Mouse (Mus musculus) midbrain, embryonic 15.5 days (tissue): ENCODE measurements around the gene Lman2l. TPM values are rescaled to one million over a fixed set of nuclear protein-coding genes. Genes with fewer than 3 reads are reported as not detected.

ENCODE experiments used
- ATAC-seq: fragments of 200-750 bp; cut with Nextera tagmentation; replicated peaks from 2 replicates; pipeline ENCODE4 v1.8.0; 2017; ENCODE audit warnings: moderate TSS enrichment
- H3K27ac ChIP-seq: fragments of 300-500 bp; sonication (generic); 2 replicates; pipeline ENCODE4 v1.5.1; 2015; ENCODE audit warnings: mild to moderate bottlenecking, inconsistent platforms
- H3K27me3 ChIP-seq: fragments of 300-500 bp; sonication (generic); replicated peaks from 2 replicates; pipeline ENCODE4 v1.6.1; 2015; ENCODE audit warnings: inconsistent platforms
- H3K36me3 ChIP-seq: fragments of 300-500 bp; sonication (generic); replicated peaks from 2 replicates; pipeline ENCODE4 v1.6.1; 2015; ENCODE audit warnings: inconsistent platforms
- H3K4me1 ChIP-seq: fragments of 300-500 bp; sonication (generic); 2 replicates; pipeline ENCODE4 v1.6.1; 2015; ENCODE audit warnings: inconsistent platforms
- H3K4me2 ChIP-seq: fragments of 300-500 bp; sonication (generic); 2 replicates; pipeline ENCODE4 v1.6.1; 2015; ENCODE audit warnings: inconsistent platforms, mild to moderate bottlenecking, moderate library complexity
- H3K4me3 ChIP-seq: fragments of 300-500 bp; sonication (generic); 2 replicates; pipeline ENCODE4 v1.5.1; 2015; ENCODE audit warnings: mild to moderate bottlenecking, inconsistent platforms
- H3K9ac ChIP-seq: fragments of 300-500 bp; sonication (generic); 2 replicates; pipeline ENCODE4 v1.6.1; 2015; ENCODE audit warnings: mild to moderate bottlenecking, inconsistent platforms
- H3K9me3 ChIP-seq: fragments of 300-500 bp; sonication (generic); 2 replicates; pipeline ENCODE4 v1.6.1; 2016; ENCODE audit warnings: inconsistent platforms
- WGBS: fragments of 180-500 bp; shearing (Covaris S2); methylation state at CpG from one replicate; pipeline ENCODE4 v1.1.7; 2015; ENCODE audit warnings: mixed read lengths; 5-methylcytosine and 5-hydroxymethylcytosine counted together
- polyA plus RNA-seq: library from polyadenylated mRNA; unstranded; fragments of >200 nt; fragmentation: Nextera tagmentation; extraction: Ambion mirVana; gene quantifications from 2 replicates; pipeline ENCODE4 v1.2.1, GENCODE M21; 2015

Lman2l gene
- polyA plus RNA-seq, 1 experiment from 2014 or later, result 74.5 TPM

DNA sequence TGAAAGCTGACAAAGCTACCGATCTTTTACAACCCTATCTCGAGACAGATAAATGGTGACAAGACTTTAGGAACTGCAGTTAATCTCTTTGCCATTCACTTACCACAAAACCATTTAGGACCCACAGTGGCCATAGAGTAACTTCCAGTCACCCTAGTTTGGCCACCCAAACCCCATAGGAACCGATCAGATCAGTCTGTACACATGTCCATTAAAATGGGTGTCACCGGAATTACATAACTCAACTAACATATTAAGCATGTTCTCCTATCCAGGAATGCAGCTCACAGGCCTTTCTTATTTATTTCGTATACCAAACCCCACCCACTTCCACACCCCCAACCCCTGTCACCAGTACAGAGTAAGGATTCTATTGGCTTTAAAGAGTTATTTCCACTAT is 1.8 kb upstream of the Lman2l start:
- Histone ChIP-seq H3K4me1 (peaks cover 13% of the 10 kb centered on the region), H3K27me3 (no peaks in the 10 kb centered on the region), H3K36me3 (no peaks in the 10 kb centered on the region), H3K9me3 (no peaks in the 10 kb centered on the region), H3K27ac (no peak overlapping the region), H3K9ac (no peak overlapping the region), H3K4me2 (no peak overlapping the region), H3K4me3 (no peak overlapping the region)
- 90% methylated on average over 5 of the region's 5 CpGs for WGBS
- no peak for ATAC-seq

DNA sequence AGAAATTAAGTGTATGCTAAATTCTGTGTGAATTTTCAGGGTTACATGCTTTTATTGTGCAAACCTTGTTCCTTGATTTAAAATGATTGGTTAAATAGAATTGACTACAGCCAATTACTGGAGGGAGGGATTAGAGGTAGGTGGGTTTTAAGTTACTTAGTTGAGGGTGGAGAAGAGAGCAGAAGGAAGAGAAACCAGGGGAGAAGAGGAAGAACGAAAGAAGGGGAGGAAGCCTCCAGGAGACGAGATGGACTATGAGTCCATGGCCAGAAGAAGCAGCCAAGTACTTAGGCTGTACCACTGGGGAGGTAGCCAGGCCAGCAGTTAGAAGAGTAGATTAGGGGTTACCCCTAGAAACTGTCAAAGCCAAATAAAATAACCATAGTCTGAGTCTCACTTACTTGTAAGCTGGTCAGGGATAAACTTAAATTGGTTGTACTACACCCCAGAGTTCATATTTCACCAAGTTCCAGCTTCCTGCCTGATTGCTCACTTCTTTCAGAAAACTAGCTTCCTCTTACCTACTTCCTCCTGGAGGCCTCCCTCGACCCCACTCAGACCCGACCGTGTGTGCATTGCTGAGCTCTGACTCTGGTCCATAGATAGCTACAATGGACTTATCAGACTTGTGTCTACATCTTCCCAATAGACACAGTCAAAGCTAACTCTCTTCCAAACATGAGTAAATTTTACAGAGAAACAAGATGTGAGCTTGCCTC is 1.2 kb upstream of the Lman2l start:
- Histone ChIP-seq H3K4me2 (no peak overlapping the region), H3K36me3 (no peaks in the 10 kb centered on the region), H3K4me1 (peaks cover 13% of the 10 kb centered on the region), H3K9me3 (no peaks in the 10 kb centered on the region), H3K27me3 (no peaks in the 10 kb centered on the region), H3K4me3 (no peak overlapping the region), H3K9ac (no peak overlapping the region), H3K27ac (peak overlapping the region; percentile 76; the same call in 1 of the 2 replicates)
- ATAC-seq, result no peak
- 92% methylated on average over 5 of the region's 5 CpGs for WGBS

DNA sequence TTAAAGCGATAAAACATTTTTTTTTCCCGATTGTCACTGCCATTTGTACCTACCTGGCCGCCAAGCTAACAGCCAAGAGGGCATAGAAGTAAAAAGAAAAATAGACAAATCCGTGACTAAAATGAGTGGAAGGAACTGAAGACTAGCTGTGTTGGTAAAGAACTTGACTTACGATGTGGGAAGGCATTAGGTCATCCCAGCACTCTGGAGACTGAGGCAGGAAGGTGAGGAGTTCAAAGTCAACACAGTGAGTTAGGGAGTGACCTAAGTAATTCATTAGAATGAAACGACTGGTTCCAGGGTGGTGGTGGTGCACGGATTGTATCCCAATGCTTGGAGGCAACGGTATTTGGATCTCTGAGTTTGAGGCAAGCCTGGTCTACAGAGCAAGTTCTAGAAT is 437 bp upstream of the Lman2l start:
- H3K27me3 ChIP-seq, result no peaks in the 10 kb centered on the region
- peak; percentile 51 for ATAC-seq
- peaks cover 13% of the 10 kb centered on the region for H3K4me1 ChIP-seq
- no peaks in the 10 kb centered on the region for H3K36me3 ChIP-seq
- H3K27ac ChIP-seq, result peak overlapping the region; percentile 76
- peak overlapping the region; percentile 63 for H3K4me2 ChIP-seq
- H3K4me3 ChIP-seq, result peak overlapping the region; percentile 87
- no peak overlapping the region for H3K9ac ChIP-seq
- H3K9me3 ChIP-seq, result no peaks in the 10 kb centered on the region
- 42% methylated on average over 8 of the region's 8 CpGs for WGBS

DNA sequence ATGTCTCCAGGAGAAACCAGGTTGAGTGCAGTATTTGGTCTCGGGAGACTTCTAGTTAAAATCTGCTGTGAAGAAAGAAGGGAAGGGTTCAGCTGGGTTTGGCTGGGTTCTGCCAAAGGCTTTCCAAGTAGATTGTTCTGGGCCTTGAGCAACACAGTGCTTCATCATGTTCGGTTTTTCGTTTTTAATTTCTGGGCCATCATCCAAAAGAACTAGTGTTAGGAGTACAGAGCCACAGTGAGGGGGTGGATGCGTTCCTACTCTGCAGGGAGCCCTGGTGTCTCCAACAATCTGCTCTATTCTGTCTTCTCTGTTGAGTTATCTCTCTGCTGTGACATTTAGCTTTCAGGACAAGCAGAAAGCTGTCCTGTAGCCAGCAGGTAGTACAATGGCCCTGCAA is 4.0 kb downstream of the Lman2l start:
- Histone ChIP-seq H3K4me2 (no peak overlapping the region), H3K9ac (no peak overlapping the region), H3K9me3 (no peaks in the 10 kb centered on the region), H3K27me3 (no peaks in the 10 kb centered on the region), H3K27ac (no peak overlapping the region), H3K4me1 (peaks cover 13% of the 10 kb centered on the region), H3K36me3 (peaks cover 33% of the 10 kb centered on the region), H3K4me3 (no peak overlapping the region)
- 83% methylated on average over 4 of the region's 4 CpGs for WGBS
- ATAC-seq, result no peak

DNA sequence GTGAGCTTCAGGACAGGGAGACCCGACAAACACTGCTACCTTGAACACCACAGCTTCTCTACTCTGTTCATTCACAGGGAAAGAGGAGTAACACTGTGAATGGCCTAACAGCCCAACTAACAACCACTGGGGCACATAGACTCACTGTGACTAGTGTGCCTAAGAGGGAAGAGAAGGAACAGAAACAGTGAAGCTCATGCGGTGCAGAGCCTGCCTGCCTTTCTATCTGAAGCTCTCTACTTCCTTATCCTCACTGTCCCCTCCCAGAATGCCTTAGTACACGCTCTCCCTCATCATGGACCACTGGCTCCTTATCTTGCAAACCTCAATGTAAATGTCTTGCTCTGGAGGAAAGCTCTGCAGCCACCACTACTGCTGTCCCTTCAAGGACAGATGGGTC is 7.8 kb downstream of the Lman2l start:
- WGBS, result 98% methylated on average over 3 of the region's 3 CpGs
- H3K27ac ChIP-seq, result no peak overlapping the region
- H3K36me3 ChIP-seq, result peaks cover 52% of the 10 kb centered on the region
- no peaks in the 10 kb centered on the region for H3K9me3 ChIP-seq
- no peak for ATAC-seq
- H3K4me1 ChIP-seq, result no peaks in the 10 kb centered on the region
- no peak overlapping the region for H3K4me3 ChIP-seq
- H3K9ac ChIP-seq, result no peak overlapping the region
- H3K4me2 ChIP-seq, result no peak overlapping the region
- H3K27me3 ChIP-seq, result no peaks in the 10 kb centered on the region

DNA sequence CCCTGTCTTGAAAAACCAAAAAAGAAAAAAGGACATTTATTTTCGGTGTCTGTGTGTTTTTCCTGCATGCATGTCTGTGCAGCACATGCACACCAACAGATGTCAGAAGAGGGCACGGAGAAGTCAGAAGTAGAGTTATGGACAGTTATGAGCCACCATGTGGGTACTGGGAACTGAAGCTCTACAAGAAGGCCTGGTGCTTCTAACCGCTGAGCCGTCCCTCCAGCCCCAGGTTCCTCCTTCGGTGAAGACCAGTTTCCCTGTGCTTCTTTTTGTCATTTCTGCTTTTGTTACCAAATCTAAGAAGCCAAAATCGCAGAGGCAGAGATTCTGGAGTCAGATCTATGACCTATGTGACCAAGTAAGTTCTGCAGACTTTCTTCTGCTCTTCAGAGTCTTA is 8.6 kb downstream of the Lman2l start:
- no peak for ATAC-seq
- no peak overlapping the region for H3K27ac ChIP-seq
- no peaks in the 10 kb centered on the region for H3K9me3 ChIP-seq
- no peak overlapping the region for H3K4me3 ChIP-seq
- H3K4me1 ChIP-seq, result no peaks in the 10 kb centered on the region
- H3K36me3 ChIP-seq, result peaks cover 59% of the 10 kb centered on the region
- WGBS, result 96% methylated on average over 6 of the region's 6 CpGs
- no peaks in the 10 kb centered on the region for H3K27me3 ChIP-seq
- H3K4me2 ChIP-seq, result no peak overlapping the region
- no peak overlapping the region for H3K9ac ChIP-seq

GRCm38 (mm10) chr1:36435071-36435470 is 10.0 kb downstream of the Lman2l start:
- Histone ChIP-seq H3K9me3 (no peaks in the 10 kb centered on the region), H3K4me3 (no peak overlapping the region), H3K4me1 (no peaks in the 10 kb centered on the region), H3K4me2 (no peak overlapping the region), H3K9ac (no peak overlapping the region), H3K27me3 (no peaks in the 10 kb centered on the region), H3K36me3 (peaks cover 60% of the 10 kb centered on the region), H3K27ac (no peak overlapping the region)
- ATAC-seq, result no peak
- WGBS, result 87% methylated on average over 4 of the region's 4 CpGs

GRCm38 (mm10) chr1:36433616-36434015 is 11.5 kb downstream of the Lman2l start:
- ATAC-seq, result no peak
- Histone ChIP-seq H3K4me1 (no peaks in the 10 kb centered on the region), H3K4me2 (no peak overlapping the region), H3K27ac (no peak overlapping the region), H3K4me3 (no peak overlapping the region), H3K36me3 (peaks cover 49% of the 10 kb centered on the region), H3K9me3 (no peaks in the 10 kb centered on the region), H3K27me3 (no peaks in the 10 kb centered on the region), H3K9ac (no peak overlapping the region)
- 94% methylated on average over 3 of the region's 3 CpGs for WGBS

DNA sequence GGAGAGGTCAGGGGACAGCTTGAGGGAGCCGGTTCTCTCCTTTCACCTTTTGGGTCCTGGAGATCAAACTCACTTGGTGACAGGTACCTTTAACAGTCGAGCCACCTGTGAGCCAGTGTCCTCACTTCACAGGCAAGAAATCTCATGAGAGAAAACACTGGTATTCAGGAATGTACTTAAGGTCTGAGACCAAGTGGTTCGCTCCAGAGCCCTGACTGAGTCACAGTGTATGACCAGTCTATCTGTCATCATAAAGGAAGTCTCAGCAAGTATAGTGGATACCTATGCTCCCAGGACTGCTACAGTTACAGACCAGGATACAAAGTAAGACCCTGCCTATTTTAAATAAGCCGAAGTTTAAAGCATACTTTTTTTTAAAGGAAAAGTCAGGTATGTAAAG is 12.1 kb downstream of the Lman2l start:
- H3K36me3 ChIP-seq, result peaks cover 49% of the 10 kb centered on the region
- no peak overlapping the region for H3K9ac ChIP-seq
- ATAC-seq, result no peak
- no peak overlapping the region for H3K4me3 ChIP-seq
- no peaks in the 10 kb centered on the region for H3K27me3 ChIP-seq
- H3K9me3 ChIP-seq, result no peaks in the 10 kb centered on the region
- H3K4me1 ChIP-seq, result no peaks in the 10 kb centered on the region
- 91% methylated on average over 4 of the region's 4 CpGs for WGBS
- H3K27ac ChIP-seq, result no peak overlapping the region
- H3K4me2 ChIP-seq, result no peak overlapping the region

DNA sequence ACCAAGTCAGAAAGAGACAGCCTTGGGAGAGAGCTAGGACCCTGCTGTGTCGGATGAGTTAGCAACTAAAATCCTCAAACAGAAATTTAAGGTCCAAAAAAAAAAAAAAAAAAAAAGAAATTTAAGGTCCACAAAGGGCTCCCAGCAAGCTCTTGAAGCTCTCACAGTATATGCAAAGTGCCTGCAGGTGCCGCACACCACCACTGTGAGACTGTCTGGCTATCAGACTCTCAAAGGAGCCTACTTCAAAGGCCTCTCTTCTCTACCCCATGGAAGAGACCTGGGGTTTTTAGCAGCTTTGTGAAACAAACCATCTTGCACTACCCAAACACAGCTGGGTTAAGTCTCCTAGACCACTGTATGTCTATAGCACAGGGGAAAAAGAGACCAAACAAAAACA is 15.6 kb downstream of the Lman2l start:
- no peaks in the 10 kb centered on the region for H3K4me1 ChIP-seq
- 93% methylated on average over 2 of the region's 2 CpGs for WGBS
- H3K4me2 ChIP-seq, result no peak overlapping the region
- H3K9ac ChIP-seq, result no peak overlapping the region
- H3K27me3 ChIP-seq, result no peaks in the 10 kb centered on the region
- H3K4me3 ChIP-seq, result no peak overlapping the region
- H3K36me3 ChIP-seq, result peaks cover 56% of the 10 kb centered on the region
- H3K27ac ChIP-seq, result no peak overlapping the region
- no peaks in the 10 kb centered on the region for H3K9me3 ChIP-seq
- no peak for ATAC-seq

DNA sequence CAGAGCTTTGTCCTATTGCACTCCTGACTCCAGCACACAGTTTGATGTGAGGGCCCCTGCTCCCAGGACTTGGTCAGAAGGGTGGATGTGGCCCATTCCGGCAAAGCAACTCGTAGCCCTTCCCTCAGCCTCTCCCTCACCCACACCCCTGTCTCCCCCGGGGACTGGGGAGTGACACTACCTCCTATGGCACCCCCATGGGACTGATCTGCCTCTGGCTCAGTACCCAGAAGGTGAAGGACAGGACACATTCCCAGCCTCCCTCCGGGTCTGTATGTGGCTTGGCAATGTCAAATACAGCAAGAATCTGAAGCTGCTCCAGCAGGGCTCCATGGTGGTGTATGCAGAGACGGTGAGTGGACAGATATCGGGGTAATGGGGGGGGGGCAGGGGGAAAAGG is 40.5 kb downstream of the Lman2l start:
- Histone ChIP-seq H3K4me1 (peaks cover 18% of the 10 kb centered on the region), H3K4me3 (no peak overlapping the region), H3K27ac (no peak overlapping the region), H3K4me2 (no peak overlapping the region), H3K9me3 (no peaks in the 10 kb centered on the region), H3K27me3 (no peaks in the 10 kb centered on the region), H3K9ac (no peak overlapping the region), H3K36me3 (no peaks in the 10 kb centered on the region)
- no peak for ATAC-seq
- WGBS, result 85% methylated on average over 6 of the region's 6 CpGs

DNA sequence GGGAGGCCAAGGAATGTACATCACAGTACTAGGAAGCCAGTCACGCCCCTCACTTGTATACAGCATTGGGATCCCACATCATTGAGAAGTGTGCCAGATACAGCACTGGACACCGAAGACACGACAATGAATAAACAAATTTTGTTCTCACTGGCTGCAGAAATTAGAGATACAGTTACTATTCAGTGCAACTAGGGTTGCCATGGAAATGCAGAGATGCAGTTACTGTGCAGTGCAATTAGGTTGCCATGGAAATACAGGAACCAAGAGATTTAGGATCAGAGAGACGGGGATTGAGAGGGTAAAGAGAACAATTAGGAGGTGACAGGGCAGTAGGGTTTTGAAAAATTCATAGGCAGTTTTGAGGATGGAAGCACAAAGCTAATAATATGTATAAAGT is 43.6 kb downstream of the Lman2l start:
- ATAC-seq, result peak; percentile 92
- H3K4me3 ChIP-seq, result no peak overlapping the region
- H3K27me3 ChIP-seq, result no peaks in the 10 kb centered on the region
- no peaks in the 10 kb centered on the region for H3K36me3 ChIP-seq
- peak overlapping the region; percentile 3; the same call in 1 of the 2 replicates for H3K4me2 ChIP-seq
- no peak overlapping the region for H3K9ac ChIP-seq
- no peaks in the 10 kb centered on the region for H3K9me3 ChIP-seq
- peaks cover 18% of the 10 kb centered on the region for H3K4me1 ChIP-seq
- 33% methylated on average over 4 of the region's 4 CpGs for WGBS
- H3K27ac ChIP-seq, result peak overlapping the region; percentile 75

DNA sequence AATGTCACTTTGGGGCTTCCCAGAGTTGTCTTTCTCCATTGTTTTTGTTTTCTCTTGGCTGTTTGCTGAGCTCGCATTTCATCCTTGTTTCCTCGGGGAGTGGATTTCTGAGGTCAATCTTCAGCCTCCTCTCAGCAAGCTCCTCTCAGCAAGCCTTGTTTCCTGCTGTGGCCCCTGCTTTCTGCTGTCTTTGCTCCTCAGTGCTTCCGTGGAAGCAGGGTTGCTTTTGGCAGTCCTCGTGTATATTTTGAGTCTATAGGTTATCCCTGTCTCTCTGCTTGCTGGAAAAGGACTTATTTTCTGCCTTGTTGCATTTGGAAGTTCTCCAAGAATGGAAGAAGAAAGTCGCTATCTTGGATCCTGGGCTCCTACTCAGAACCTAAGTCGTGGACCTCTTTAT is 48.0 kb downstream of the Lman2l start:
- no peak for ATAC-seq
- Histone ChIP-seq H3K4me2 (no peak overlapping the region), H3K4me1 (peaks cover 12% of the 10 kb centered on the region), H3K9ac (no peak overlapping the region), H3K27me3 (no peaks in the 10 kb centered on the region), H3K27ac (no peak overlapping the region), H3K36me3 (no peaks in the 10 kb centered on the region), H3K9me3 (no peaks in the 10 kb centered on the region), H3K4me3 (no peak overlapping the region)
- 31% methylated on average over 6 of the region's 6 CpGs for WGBS
